Mouse (Mus musculus) layer of hippocampus, adult 11-12 months (tissue): Measurements from ENCODE around the gene Zfp85.
"Not testable (repeated sequence)": the region's sequence is repeated elsewhere in the genome, so short reads cannot be mapped to it uniquely, and the experiment has no call there.

Experiments used
- DNase-seq: peaks from one replicate; pipeline ENCODE4 v3.0.0; 2022; ENCODE audit warnings: low spot score

Gene Zfp85

DNA sequence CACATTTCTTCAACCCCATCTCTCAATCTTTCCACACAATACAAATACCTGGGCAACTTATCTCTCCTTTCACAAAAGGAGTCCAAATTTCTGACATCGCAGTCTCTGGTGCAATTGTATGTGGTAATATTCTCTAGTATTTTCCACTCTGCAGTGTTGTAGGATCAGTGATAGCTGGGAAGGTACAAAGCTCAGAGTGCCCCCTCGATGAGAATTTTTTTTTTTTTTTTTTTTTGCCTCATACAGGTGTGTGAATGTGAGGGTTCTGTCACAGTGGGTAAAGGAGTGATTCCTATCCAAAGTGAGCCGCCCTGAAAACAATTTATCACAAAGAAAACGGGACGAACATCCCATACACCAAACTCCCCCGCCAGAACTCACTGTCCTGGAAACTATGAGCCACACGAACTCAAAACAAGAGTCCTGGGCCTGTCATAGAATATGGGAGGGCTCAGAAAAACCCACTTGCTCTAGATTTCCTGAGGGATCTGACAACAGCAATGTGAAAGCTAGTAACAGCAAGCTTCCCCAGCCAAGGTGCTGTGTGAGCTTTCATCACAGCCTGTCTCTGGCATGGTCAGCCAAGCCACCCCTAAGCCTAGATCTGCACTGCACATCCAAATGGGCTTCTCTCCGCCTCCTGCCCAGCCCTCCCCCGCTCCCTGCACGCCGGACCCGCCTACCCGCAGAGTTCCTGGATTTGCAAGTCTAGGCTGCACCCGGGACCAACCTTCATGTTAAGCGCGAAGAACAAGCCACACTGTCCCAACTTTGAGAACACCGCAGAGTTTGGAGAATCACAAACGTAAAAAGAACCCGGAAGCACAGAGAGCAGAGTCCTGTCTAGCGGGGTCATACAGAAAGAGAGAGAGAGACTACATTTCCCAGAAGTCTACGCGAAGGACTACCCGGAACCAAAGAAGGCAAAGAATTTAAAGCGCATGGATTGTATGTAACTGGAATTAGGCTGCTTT, at the start of gene Zfp85:
Zfp85 (minus strand) TSS at position 896 of the 974 bp plus-strand sequence.
- DNase-seq: peak; percentile 39

DNA sequence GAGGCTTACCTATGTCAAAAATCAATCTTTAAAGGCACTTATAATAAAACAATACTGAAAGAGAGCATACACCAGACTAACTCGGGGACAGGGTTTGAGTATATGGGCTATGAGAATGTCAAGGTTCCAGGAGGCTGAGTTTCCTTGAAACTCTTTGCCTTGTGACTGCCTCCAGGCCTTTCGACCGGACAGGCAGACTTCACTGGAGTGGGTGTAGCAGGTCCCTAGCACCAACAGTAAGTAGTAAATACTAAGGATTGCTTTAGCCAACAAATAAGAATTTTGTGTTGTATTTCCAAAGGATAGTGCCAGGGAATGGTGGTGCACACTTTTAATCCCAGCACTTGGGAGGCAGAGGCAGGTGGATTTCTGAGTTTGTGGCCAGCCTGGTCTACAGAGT, 44.1 kb upstream of the Zfp85 start:
- DNase-seq: not testable (repeated sequence)

DNA sequence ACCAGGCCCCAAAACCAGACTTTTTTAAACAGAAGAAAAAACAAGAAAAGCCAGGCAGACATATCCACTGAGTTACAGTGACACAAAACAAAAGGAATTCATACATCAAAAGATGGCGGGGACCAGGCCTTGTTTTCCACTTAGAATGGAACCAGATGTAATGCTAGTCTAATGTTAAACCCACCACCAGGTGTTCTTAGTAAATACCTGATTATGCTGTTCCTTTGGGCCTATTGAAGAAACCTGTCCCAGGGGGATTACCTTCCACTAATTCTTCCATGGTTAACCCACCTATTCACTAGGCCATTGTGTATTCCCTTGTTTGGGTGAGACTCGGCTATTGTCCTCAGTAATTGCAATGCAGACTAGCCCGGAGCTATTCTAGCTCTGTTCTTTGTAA, 43.6 kb upstream of the Zfp85 start:
- DNase-seq: no peak

DNA sequence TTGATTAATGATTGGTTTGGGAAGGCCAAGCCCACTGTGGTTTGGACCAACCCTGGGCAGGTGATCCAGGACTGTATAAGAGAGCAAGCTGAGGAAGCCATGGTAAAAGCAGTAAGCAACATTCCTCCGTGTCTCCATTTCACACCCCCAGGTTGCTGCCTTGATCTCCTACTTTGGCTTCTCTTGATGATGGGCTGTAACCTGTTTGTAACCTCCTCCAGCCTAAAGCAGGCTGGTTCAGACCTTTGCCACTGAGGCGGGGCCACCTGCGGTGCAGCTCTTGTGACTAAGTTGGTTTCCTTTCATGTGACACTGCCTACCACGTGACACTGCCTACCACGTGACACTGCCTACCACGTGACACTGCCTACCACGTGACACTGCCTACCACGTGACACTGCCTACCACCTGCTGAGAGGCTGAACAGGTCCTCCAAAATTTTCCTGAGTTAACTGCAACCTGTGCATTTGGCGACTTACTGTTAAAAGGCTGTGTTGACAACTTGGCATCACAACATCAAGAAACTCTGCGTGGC, 37.0 kb upstream of the Zfp85 start:
- DNase-seq: no peak

DNA sequence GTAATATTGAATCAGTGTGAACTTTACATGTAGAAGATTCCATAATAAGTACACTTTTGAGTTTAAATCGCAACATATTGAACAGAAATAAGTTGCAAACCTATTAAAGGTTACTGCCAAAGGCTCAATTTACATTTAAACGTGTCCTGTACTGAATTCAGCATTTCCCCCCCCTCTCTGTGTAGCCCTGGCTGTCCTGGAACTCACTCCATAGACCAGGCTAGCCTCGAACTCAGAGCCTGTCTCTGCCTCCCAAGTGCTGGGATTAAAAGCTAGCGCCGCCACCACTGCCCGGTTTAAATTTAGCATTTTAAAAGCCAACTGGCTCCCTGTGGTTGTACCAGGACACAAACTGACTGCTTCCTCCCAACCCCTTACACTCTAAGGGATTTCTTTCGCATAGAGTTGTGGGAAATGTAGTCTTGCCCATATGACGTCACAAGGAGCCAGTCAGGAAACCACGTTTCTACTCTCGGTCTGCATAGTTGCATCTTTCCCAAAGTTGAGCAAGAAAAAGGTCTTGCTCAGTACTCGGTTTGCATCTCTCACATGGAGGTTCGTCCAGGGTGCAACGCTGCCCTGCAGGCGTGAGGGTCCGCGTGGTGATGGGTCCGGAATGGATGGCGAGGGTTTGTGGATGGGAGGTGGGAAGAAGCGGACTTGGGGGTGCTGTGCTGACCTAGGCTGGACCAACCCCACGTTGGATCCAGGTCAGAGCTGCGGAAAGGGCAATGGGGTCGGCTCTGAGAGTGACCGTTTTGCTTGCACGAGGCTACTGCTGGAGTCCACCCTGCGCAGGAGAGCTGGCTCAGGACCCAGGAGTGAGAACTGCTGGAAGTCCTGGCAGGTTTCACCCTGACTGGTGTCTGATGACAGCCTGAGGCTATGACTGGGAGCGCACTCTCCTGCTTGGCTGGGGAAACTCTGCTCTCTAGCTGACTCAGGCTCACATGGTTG, 24.5 kb upstream of the Zfp85 start, which contains the start of gene Zfp493:
Zfp493 (plus strand) TSS at position 429 of the 957 bp plus-strand sequence.
- peak; percentile 75 for DNase-seq

DNA sequence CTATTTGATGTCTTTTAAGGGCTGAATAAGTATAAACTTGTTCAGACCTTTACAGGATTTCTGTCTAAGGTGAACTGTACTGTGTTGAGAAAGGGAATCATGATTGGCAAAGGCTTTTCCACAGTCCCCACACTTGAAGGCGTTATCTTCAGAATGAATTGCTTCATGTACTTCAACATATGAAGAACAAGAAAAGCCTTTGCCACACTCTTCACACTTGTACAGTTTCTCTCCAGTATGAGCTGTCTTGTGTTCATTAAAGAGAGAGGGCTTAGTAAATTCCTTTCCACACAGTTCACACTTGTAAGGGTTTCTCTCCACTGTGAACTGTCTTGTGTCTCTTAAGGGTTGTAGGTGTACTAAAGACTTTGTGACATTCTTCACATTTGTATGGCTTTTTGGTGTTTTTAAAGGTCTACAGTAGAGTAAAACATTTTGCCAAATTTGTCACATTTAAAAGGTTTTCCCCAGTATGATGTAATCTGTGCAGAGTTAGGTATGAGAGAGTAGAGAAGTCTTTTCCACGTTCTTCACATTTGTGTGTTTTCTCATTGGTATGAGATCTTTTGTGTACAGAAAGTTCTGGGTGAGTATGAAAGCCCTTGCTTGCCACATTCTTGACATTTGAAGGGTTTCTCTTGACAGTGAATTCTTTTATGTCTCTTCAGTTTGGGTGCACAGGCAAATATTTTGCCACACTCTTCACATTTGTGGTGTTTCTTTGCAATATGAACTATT, 8.2 kb upstream of the Zfp85 start:
- DNase-seq: no peak

DNA sequence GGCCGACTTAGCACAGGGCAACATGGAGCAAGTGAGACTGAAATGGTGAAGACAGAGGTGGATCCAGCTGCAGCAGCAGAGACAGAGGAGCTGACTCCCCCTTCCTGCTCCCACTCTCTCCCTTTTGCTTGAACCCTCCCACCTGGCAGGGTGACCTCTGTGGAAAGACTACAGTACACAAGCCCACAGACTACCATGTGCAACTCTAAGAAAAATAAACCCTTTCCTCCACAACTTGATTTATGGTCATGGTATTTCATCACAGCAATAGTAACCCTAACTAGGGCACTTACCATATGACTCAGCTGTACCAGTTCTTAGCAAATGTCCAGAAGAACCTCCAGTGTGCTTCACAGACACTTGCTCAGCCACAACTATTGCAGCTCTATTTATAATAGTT, 4.9 kb upstream of the Zfp85 start:
- no peak for DNase-seq

DNA sequence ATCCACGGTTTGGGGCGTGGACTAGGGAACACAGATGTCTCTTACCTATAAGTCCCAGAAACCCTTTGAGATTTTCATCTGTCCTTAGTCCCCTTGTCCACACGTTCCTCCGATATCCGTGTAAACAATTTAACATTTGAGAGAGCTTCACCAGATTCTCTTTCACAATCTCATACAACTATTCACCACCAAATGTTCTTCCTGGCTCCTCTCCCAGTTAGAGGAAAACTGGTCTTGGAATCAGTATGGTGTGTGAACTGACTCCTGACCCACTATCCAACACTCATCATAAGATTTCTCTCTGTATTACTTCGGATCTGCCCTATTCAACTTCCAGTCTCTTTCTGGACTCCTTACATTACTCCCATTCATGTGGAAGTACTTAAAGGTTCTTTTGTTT, 733 bp upstream of the Zfp85 start:
- no peak for DNase-seq

DNA sequence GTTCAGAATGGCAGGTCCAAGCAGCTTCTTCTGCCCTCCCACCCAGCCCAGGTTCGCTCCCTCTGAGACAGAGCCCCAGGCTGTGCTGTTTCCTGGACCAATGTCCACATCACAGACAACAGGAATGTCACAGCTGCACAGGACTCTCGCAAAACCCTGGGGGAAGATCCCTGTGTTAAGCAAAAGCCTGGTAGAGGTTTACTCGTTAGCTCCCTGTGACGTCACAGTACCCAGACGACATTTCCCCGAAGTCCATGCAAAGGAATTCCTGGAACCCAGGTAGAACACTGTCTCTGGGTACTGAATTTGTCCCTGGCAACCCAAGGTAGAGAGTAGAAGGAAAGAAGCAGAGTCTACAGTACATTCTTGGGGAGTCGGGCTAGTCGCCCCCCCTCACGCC, 11.1 kb downstream of the Zfp85 start:
- DNase-seq: no peak

DNA sequence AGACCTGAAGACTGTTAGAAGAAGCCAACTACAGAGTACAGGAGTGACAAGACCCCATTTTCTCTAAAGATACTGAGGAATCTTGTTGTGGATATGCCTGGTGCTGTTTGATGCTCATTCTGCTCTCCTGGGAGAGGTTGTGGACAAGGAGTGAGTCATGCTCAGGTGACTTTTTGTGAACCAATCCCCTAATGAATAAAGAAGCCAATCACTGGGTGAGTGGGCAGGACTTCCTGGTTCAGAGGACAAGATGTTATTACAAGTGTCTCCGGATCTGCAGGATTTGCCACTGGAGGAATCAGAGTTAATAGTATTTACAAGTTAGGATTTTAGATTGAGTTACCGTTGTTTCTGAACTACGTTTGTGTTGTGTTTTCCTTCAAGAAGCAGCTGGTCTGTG, 12.1 kb downstream of the Zfp85 start:
- DNase-seq: no peak

DNA sequence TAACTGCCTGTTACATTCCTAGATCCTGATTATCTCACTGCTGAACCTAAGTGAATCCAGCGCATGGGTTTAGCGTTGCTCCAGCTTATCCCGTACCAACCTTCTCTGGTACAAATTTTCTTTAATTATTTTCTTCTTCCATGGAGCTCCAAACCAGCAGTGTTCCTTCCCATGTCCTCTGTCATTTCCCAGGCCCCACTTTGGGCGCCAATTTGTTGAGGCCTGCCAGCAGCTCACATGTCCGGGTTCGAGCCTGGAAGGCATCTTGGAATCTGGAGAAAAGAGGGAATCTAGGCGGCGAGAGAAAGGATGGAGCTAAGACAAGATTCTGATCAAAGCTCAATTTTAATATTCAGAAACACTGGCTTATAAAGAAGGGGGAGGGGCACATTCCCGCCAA, 20.6 kb downstream of the Zfp85 start:
- DNase-seq: not testable (repeated sequence)

DNA sequence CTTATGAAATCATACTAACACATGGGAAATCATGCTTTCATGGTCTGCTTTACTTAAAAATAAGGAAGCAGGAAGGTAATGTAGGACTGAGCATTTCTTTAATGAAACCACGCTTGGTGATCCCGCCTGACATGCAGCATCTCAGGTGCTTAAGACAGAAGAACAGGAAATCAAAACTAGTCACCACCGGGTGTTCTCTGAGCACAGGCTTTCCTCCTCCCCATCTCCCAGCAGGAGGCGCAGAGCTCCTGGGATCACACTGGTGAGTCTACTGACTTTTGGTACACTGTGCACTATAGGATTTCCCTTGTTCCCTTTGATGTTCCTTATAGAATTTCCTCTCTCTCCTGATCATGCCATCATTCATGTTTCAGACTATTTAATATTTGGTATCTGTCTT, 25.6 kb downstream of the Zfp85 start:
- DNase-seq: peak; percentile 37

DNA sequence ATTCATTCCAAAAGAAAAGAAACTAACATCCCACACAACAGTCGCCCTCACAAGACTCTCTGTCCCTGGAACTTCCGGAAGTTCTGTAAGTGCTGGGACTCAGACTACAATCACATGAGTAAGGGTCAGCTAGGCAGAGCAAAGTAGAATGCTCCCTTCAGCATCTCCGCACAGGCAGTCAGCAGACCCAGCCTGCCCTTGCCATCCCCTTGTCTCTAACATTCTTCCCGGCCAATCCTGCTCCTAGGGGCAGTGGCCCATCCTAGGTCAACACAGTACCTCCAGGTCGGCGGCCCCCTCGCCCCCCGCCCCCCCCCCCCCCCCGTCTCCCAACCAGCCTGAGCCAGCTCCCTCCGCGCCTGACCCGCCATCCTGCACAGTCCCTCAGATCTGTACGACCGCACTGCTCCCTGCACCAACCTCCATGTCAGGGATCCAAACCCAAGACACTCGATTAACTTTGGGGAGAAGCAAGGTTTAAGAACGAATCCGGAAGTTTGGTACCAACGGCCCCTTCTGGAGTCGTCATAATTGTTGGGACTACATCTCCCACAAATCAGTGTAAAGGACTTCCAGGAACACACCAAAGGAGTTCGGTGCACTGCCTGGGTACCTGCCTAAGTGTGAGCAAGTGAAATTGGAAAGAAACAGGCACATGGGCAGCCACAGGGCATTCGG, 26.2 kb downstream of the Zfp85 start, which contains the start of gene Zfp65:
Zfp65 (minus strand) TSS at position 533 of the 678 bp plus-strand sequence.
- DNase-seq: peak; percentile 67

DNA sequence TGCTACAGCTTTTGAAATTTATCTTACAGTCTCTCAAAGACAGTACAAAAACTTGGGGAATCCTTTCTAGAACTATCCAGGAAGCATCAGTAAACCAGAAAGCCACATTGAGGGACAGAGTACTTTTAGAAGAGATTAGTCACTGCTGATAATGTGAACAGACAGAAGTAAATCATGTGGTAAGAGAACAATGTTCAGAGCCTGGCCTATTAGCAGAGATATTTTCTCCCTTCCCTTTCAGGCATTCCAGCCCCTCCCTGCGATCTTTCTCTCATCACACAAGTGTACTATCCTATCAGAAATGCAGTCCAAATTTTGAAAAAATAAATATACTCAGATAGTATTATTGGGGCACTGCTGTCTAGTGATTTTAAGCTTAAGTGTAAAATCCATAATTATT, 26.9 kb downstream of the Zfp85 start:
- DNase-seq: no peak

DNA sequence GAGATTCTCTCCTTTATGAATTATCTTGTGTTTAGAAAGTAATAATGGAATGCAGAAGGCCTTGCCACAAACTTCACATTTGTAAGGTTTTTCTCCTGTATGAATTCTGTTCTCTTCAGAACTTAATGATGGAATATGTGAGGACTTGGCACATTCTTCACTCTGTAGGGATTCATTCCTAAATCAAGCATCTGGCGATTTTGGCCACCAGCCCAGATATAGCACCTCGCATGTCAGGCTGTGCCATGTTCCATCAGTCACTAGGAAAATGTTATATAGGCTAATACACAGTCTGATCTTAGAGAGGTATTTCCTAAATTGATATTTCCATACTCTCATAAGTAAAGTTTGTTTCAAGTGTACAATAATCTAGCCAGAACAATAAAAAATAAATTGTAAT, 29.7 kb downstream of the Zfp85 start:
- DNase-seq: not testable (repeated sequence)

DNA sequence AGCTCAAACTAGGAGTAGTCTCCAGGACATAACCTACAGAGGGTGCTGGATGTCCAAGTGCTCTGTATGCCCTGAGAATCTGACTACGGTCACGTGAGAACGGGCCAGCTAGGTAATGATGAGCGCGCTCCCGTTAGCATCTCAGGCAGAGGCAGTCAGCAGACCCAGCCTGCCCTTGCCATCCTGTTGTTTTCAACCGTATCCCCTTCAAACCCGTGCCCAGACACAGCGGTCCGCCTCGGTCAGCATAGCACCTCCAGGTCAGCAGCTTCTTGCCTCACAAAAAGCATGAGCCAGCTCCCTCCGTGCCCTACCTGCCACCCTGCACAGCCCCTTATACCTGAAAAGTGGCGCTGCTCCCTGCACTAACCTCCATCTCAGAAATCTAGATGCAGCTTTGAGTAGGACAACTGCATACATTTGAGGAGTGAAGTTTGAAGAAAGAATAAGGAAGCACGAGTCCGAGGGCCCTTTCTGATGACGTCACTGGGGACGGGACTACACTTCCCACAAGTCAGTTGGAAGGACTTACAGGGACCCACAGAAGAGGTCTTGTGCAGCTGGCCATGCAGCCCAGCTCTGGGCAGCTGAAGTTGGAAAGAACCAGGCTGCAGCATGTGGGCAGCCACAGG, 31.1 kb downstream of the Zfp85 start:
- peak; percentile 94 for DNase-seq
